9 mouse cellular contexts compared by ENCODE assay signal in the genomic region with DNA sequence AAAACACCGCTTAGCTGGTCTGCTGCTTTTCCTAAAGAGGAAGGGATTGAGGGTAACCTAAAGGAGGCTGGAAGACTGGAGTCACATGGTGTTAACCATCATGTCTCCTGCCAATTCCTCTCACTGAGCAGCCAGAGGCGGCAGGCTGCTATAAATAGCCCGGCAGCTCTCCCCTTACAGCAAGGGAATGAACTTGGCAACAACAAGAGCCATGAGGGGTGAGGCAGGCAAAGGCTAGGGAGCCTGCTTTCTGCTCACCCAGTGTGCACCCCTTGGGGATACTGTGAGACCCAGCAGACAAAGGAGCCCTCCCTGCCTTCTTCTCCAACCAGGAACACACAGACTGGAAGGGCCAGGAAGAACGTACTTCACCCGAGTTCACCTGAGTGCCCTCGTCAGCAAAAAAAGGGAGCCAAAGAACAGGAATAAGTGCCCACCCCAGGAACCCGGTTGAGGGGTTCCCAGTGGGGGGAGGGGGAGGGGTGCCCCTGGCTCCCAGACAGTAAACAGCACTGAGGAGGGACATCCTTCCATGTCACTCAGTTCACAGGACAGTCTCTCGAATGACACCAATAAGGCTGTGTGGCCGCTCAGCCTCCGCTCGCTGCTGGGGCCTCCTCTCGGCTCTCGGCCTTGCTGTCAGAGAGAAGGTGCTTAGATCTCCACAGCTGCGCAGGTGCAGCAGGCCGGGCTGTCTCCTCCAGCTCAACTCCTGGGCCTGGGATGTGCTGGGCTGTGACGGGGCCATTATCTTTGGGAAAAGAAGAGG. TPM values are rescaled to one million over a fixed set of nuclear protein-coding genes. Genes with fewer than 3 reads are reported as not detected.
DNase-seq lines count a peak whose midpoint lies in the region; ATAC-seq and TF ChIP-seq lines count a peak whose summit lies in the region.
"Had no signal": no experiment of that assay in that cellular context is flagged by ENCODE, and none has a peak within 500 bp of the region (broad histone marks: within the 10 kb centered on the region; RNA-seq: fewer than 3 reads in every experiment).

No protein-coding gene starts in this region.

- TF ChIP-seq CTCF in gastrocnemius, adult 2 months (IDR thresholded peaks at IDR 0.05), result no peak
- TF ChIP-seq CTCF in hindbrain, postnatal 0 days (IDR thresholded peaks at IDR 0.05; ENCODE audit: low read depth), result peak; percentile 31; the same call in 1 of the 2 replicates

- H3K4me2 ChIP-seq in hindbrain, postnatal 0 days (ENCODE audit: low read depth, low read length), result no peak overlapping the region
- H3K4me2 ChIP-seq: liver, embryonic 13.5 days had no signal

- H3K4me1 ChIP-seq in hindbrain, postnatal 0 days (ENCODE audit: insufficient read depth, low read length), result peaks cover 7% of the 10 kb centered on the region; the same call in 1 of the 2 replicates
- H3K4me1 ChIP-seq: liver, embryonic 13.5 days had no signal

- peak overlapping the region; percentile 96 for H3K27ac ChIP-seq in gastrocnemius, adult 2 months
- H3K27ac ChIP-seq in hindbrain, postnatal 0 days, result peak overlapping the region; percentile 33
- H3K27ac ChIP-seq: liver, embryonic 13.5 days had no signal

- no peaks in the 10 kb centered on the region for H3K36me3 ChIP-seq in hindbrain, postnatal 0 days (ENCODE audit: insufficient read depth, low read length)
- H3K36me3 ChIP-seq: liver, embryonic 13.5 days had no signal

- peak; percentile 82 for ATAC-seq in hindbrain, postnatal 0 days
- ATAC-seq in inflammation-experienced regulatory T-cells, adult 6 months, result no peak

- 53% methylated on average over 16 of the region's 16 CpGs for WGBS in hindbrain, postnatal 0 days

- intact Hi-C loops in gastrocnemius, adult 2 months (cut with DNase I), result loop anchor here (2.0 kb wide), 1 partner anchor 58 kb away; the partner anchor contains the start of gene Fam189a2

- peak overlapping the region; percentile 29; the same call in 1 of the 2 replicates for H3K4me3 ChIP-seq in gastrocnemius, adult 2 months
- no peak overlapping the region for H3K4me3 ChIP-seq in hindbrain, postnatal 0 days (ENCODE audit: low read length)
- H3K4me3 ChIP-seq: liver, embryonic 13.5 days had no signal

- H3K9ac ChIP-seq in hindbrain, postnatal 0 days (replicated peaks; ENCODE audit: low read length), result no peak overlapping the region
- H3K9ac ChIP-seq: liver, embryonic 13.5 days had no signal

- peak; percentile 59 for DNase-seq in Muller cell, postnatal 12 days (ENCODE audit: inconsistent ontology term)
- DNase-seq in ZHBTc4 (ENCODE audit: low read depth, low spot score), result peak; percentile 26
- DNase-seq in gastrocnemius, adult 2 months, result peak; percentile 85
- DNase-seq in hindbrain, postnatal 0 days (ENCODE audit: low spot score), result peak; percentile 63
- DNase-seq in lung, postnatal 36 days, result peak; percentile 68
- no peak for DNase-seq in spleen, postnatal 4 days (ENCODE audit: low spot score in 2 of 2)
- DNase-seq in thymus, adult 18-20 months, result no peak
- DNase-seq: liver, embryonic 13.5 days had no signal

- no peaks in the 10 kb centered on the region for H3K27me3 ChIP-seq in hindbrain, postnatal 0 days (ENCODE audit: insufficient read depth, low read length)
- H3K27me3 ChIP-seq: liver, embryonic 13.5 days had no signal

- no peaks in the 10 kb centered on the region for H3K9me3 ChIP-seq in hindbrain, postnatal 0 days (ENCODE audit: low read length)
- H3K9me3 ChIP-seq: liver, embryonic 13.5 days had no signal

RNA-seq across cellular contexts. Expression of gene Fam189a2, which starts 57.8 kb away (rescaled TPM):
- total RNA-seq in gastrocnemius, adult 2 months (2021), result 10 to 100 TPM; 17.5 to 24.8 TPM
- total RNA-seq in hindbrain, postnatal 0 days (2014; rRNA removed), result 12.8 and 16.9 TPM in 2 replicates
- 2.7 and 2.9 TPM in 2 replicates for polyA plus RNA-seq in hindbrain, postnatal 0 days (2015; fragmentation: Nextera tagmentation; extraction: Ambion mirVana)
- polyA plus RNA-seq in inflammation-experienced regulatory T-cells, adult 6 months (2017; shearing (Covaris generic)), result not detected

Comparison
In these comparisons a context has a peak if more than half of its experiments do, and no peak if none do; other contexts are left out.
1. DNase-seq: peak in Muller cell, postnatal 12 days (single experiment), ZHBTc4 (single experiment), gastrocnemius, adult 2 months (single experiment), hindbrain, postnatal 0 days (single experiment) and lung, postnatal 36 days (single experiment); none in spleen, postnatal 4 days (0 of 2) and thymus, adult 18-20 months (0 of 2).